Comparison of ENCODE assay signal across 28 mouse cellular contexts in genomic region chr14:98048403-98048802, GRCm38 (mm10).
DNase-seq lines count a peak whose midpoint lies in the region; ATAC-seq lines count a peak whose summit lies in the region.
"Had no signal": no experiment of that assay in that cellular context is flagged by ENCODE, and none has a peak within 500 bp of the region (broad histone marks: within the 10 kb centered on the region; RNA-seq: fewer than 3 reads in every experiment).

No protein-coding gene starts in this region.

- H3K4me2 ChIP-seq in hindbrain, embryonic 12.5 days (replicated peaks), result no peak overlapping the region
- H3K4me2 ChIP-seq in hindbrain, embryonic 14.5 days (replicated peaks), result no peak overlapping the region
- no peak overlapping the region for H3K4me2 ChIP-seq in midbrain, embryonic 13.5 days (replicated peaks)
- H3K4me2 ChIP-seq: embryonic facial prominence, embryonic 15.5 days; heart, embryonic 12.5 days; hindbrain, embryonic 15.5 days; limb, embryonic 12.5 days; liver, embryonic 11.5 days had no signal

- 0 out of 2 replicates have a peak, but pooled peaks have one; percentile 54 for ATAC-seq in hindbrain, embryonic 12.5 days (ENCODE audit: low FRiP score)
- no peak for ATAC-seq in hindbrain, embryonic 14.5 days (ENCODE audit: low FRiP score)
- peak; percentile 78; the same call in 1 of the 2 replicates for ATAC-seq in midbrain, embryonic 13.5 days
- ATAC-seq: forebrain, embryonic 14.5 days; intestine, embryonic 16.5 days; liver, postnatal 0 days; Patski had no signal

- no peak for DNase-seq in hindbrain, embryonic 14.5 days (ENCODE audit: low spot score)
- peak; percentile 42 for DNase-seq in 416B (ENCODE audit: low read depth)
- peak; percentile 65 for DNase-seq in embryo, embryonic 10.5 days (ENCODE audit: low spot score)
- no peak for DNase-seq in lung, postnatal 10 days
- DNase-seq in adrenal gland, postnatal 25 days, result no peak
- DNase-seq: adrenal gland, adult 2 months; B cell, adult 2 months; cerebellum, adult 18-20 months; heart, adult 11 months; heart, postnatal 10 days; kidney, adult 9 months; kidney, postnatal 25 days; layer of hippocampus, postnatal 36 days; liver, postnatal 0 days; lung, postnatal 14 days had no signal

- H3K9ac ChIP-seq in hindbrain, embryonic 12.5 days, result no peak overlapping the region
- H3K9ac ChIP-seq in hindbrain, embryonic 14.5 days, result no peak overlapping the region
- no peak overlapping the region for H3K9ac ChIP-seq in midbrain, embryonic 13.5 days (replicated peaks)
- H3K9ac ChIP-seq: embryonic facial prominence, embryonic 15.5 days; heart, embryonic 12.5 days; hindbrain, embryonic 15.5 days; limb, embryonic 12.5 days; liver, postnatal 0 days had no signal

- WGBS in hindbrain, embryonic 12.5 days, result 19% methylated on average over 2 of the region's 2 CpGs
- 16% methylated on average over 2 of the region's 2 CpGs for WGBS in hindbrain, embryonic 14.5 days
- WGBS in midbrain, embryonic 13.5 days, result 15% methylated on average over 2 of the region's 2 CpGs

- no peak overlapping the region for H3K27ac ChIP-seq in hindbrain, embryonic 12.5 days
- H3K27ac ChIP-seq in hindbrain, embryonic 14.5 days, result no peak overlapping the region
- H3K27ac ChIP-seq in midbrain, embryonic 13.5 days, result no peak overlapping the region
- H3K27ac ChIP-seq: embryonic facial prominence, embryonic 15.5 days; hindbrain, embryonic 15.5 days; limb, embryonic 12.5 days; stomach, postnatal 0 days had no signal

- H3K36me3 ChIP-seq in hindbrain, embryonic 12.5 days, result no peaks in the 10 kb centered on the region
- H3K36me3 ChIP-seq in hindbrain, embryonic 14.5 days (replicated peaks; ENCODE audit: control insufficient read depth, insufficient read depth), result no peaks in the 10 kb centered on the region
- no peaks in the 10 kb centered on the region for H3K36me3 ChIP-seq in midbrain, embryonic 13.5 days
- H3K36me3 ChIP-seq: embryonic facial prominence, embryonic 15.5 days; G1E; heart, embryonic 12.5 days; hindbrain, embryonic 15.5 days; limb, embryonic 12.5 days had no signal

- no peaks in the 10 kb centered on the region for H3K27me3 ChIP-seq in hindbrain, embryonic 12.5 days
- no peaks in the 10 kb centered on the region for H3K27me3 ChIP-seq in hindbrain, embryonic 14.5 days (ENCODE audit: control insufficient read depth, insufficient read depth, low read length)
- H3K27me3 ChIP-seq in midbrain, embryonic 13.5 days, result no peaks in the 10 kb centered on the region
- H3K27me3 ChIP-seq: CH12.LX; embryonic facial prominence, embryonic 15.5 days; heart, embryonic 12.5 days; hindbrain, embryonic 15.5 days; limb, embryonic 12.5 days; Patski had no signal

- no peak overlapping the region for H3K4me3 ChIP-seq in hindbrain, embryonic 12.5 days
- no peak overlapping the region for H3K4me3 ChIP-seq in hindbrain, embryonic 14.5 days (replicated peaks; ENCODE audit: low read length)
- H3K4me3 ChIP-seq in midbrain, embryonic 13.5 days (replicated peaks), result no peak overlapping the region
- H3K4me3 ChIP-seq: embryonic facial prominence, embryonic 15.5 days; heart, embryonic 12.5 days; hindbrain, embryonic 15.5 days; limb, embryonic 12.5 days had no signal

- H3K9me3 ChIP-seq in hindbrain, embryonic 12.5 days (replicated peaks), result no peaks in the 10 kb centered on the region
- H3K9me3 ChIP-seq in hindbrain, embryonic 14.5 days (ENCODE audit: control insufficient read depth, low read length), result no peaks in the 10 kb centered on the region
- H3K9me3 ChIP-seq in midbrain, embryonic 13.5 days, result no peaks in the 10 kb centered on the region
- H3K9me3 ChIP-seq: embryonic facial prominence, embryonic 15.5 days; heart, embryonic 12.5 days; hindbrain, embryonic 15.5 days; limb, embryonic 12.5 days had no signal

- peaks cover 11% of the 10 kb centered on the region for H3K4me1 ChIP-seq in hindbrain, embryonic 12.5 days
- peaks cover 13% of the 10 kb centered on the region for H3K4me1 ChIP-seq in hindbrain, embryonic 14.5 days (replicated peaks; ENCODE audit: control insufficient read depth, insufficient read depth, low read length)
- H3K4me1 ChIP-seq in midbrain, embryonic 13.5 days (replicated peaks), result peaks cover 23% of the 10 kb centered on the region
- H3K4me1 ChIP-seq: embryonic facial prominence, embryonic 15.5 days; limb, embryonic 12.5 days had no signal

Comparison
In these comparisons a context has a peak if more than half of its experiments do, and no peak if none do; other contexts are left out.
1. DNase-seq: peak in 416B (single experiment) and embryo, embryonic 10.5 days (single experiment); none in hindbrain, embryonic 14.5 days (single experiment), lung, postnatal 10 days (single experiment) and adrenal gland, postnatal 25 days (single experiment).